Mouse (Mus musculus) common myeloid progenitor, adult 5-6 weeks (primary cell): ENCODE measurements around the gene Tex261. TPM values are rescaled to one million over a fixed set of nuclear protein-coding genes. Genes with fewer than 3 reads are reported as not detected.

Experiments used
- ATAC-seq: replicated peaks from 2 replicates; pipeline ENCODE4 v1.8.0; 2016; ENCODE audit warnings: low read depth, mild to moderate bottlenecking, moderate TSS enrichment, inconsistent platforms; ENCODE audit not compliant: poor library complexity, severe bottlenecking
- total RNA-seq: library from RNA; stranded (forward); fragments of 200-1000, 187-1606 nt; gene quantifications from 2 replicates; pipeline ENCODE4 v1.2.3, GENCODE M21; 2017

Tex261 gene
- total RNA-seq, 1 experiment from 2014 or later: 37.2 TPM

- ATAC-seq: peak; percentile 67
Measured at GRCm38 (mm10) chr6:83762880-83763431, 12.7 kb downstream of the Tex261 start.

GRCm38 (mm10) chr6:83762344-83762743, 13.3 kb downstream of the Tex261 start, which contains the start of gene Ankrd53:
TSS of gene Ankrd53 (plus strand) at chr6:83762644.
- ATAC-seq: no peak

GRCm38 (mm10) chr6:83756051-83756450, 19.6 kb downstream of the Tex261 start:
- no peak for ATAC-seq

- ATAC-seq: peak; percentile 88
Measured at GRCm38 (mm10) chr6:83750171-83750684, 25.4 kb downstream of the Tex261 start.

- ATAC-seq: no peak
Measured at GRCm38 (mm10) chr6:83749286-83749685, 26.3 kb downstream of the Tex261 start.

GRCm38 (mm10) chr6:83745466-83745865, 30.1 kb downstream of the Tex261 start:
- ATAC-seq: no peak

- ATAC-seq: no peak
Measured at GRCm38 (mm10) chr6:83744557-83744956, 31.1 kb downstream of the Tex261 start.

- no peak for ATAC-seq
Measured at GRCm38 (mm10) chr6:83744126-83744525, 31.5 kb downstream of the Tex261 start.

- no peak for ATAC-seq
Measured at GRCm38 (mm10) chr6:83743212-83743611, 32.4 kb downstream of the Tex261 start.

GRCm38 (mm10) chr6:83742761-83743160, 32.9 kb downstream of the Tex261 start, which contains the start of gene Atp6v1b1:
TSS of gene Atp6v1b1 (plus strand) at chr6:83742990.
- no peak for ATAC-seq

GRCm38 (mm10) chr6:83738596-83738995, 37.0 kb downstream of the Tex261 start:
- peak; percentile 60 for ATAC-seq

GRCm38 (mm10) chr6:83737311-83737710, 38.3 kb downstream of the Tex261 start:
- 0 out of 2 replicates have a peak, but pooled peaks have one; percentile 5 for ATAC-seq

GRCm38 (mm10) chr6:83731128-83731527, 44.5 kb downstream of the Tex261 start:
- ATAC-seq: peak; percentile 85

GRCm38 (mm10) chr6:83729350-83729970, 46.2 kb downstream of the Tex261 start:
- ATAC-seq: peak; percentile 55; the same call in 1 of the 2 replicates

- ATAC-seq: no peak
Measured at GRCm38 (mm10) chr6:83728488-83728887, 47.1 kb downstream of the Tex261 start.

- no peak for ATAC-seq
Measured at GRCm38 (mm10) chr6:83727178-83727577, 48.4 kb downstream of the Tex261 start.

- ATAC-seq: no peak
Measured at GRCm38 (mm10) chr6:83722526-83722925, 53.1 kb downstream of the Tex261 start.

Other genes starting within 250 kb of the Tex261 start
- gene Actg2, start 239.5 kb downstream of the Tex261 start, total RNA-seq: not detected in 2 replicates
- 6.4 and 9.3 TPM in 2 replicates for gene Stambp, start 203.1 kb downstream of the Tex261 start, total RNA-seq
- not detected in 2 replicates for gene Clec4f, start 119.6 kb downstream of the Tex261 start, total RNA-seq
- not detected in 2 replicates for gene Cd207, start 98.0 kb downstream of the Tex261 start, total RNA-seq
- not detected in 2 replicates for gene Vax2, start 64.5 kb downstream of the Tex261 start, total RNA-seq
- gene Atp6v1b1, start 32.8 kb downstream of the Tex261 start, total RNA-seq: not detected in 2 replicates
- gene Ankrd53, start 13.2 kb downstream of the Tex261 start, total RNA-seq: not detected in 2 replicates
- gene Nagk, start 19.2 kb upstream of the Tex261 start, total RNA-seq: 9.1 and 9.8 TPM in 2 replicates
- 13.2 and 23.2 TPM in 2 replicates for gene Paip2b, start 55.9 kb upstream of the Tex261 start, total RNA-seq
- gene Zfp638, start 91.3 kb upstream of the Tex261 start, total RNA-seq: 139 and 144 TPM in 2 replicates
- not detected in 2 replicates for gene Dysf, start 232.8 kb upstream of the Tex261 start, total RNA-seq